Comparison of ENCODE assay signal across 13 mouse cellular contexts in the genomic region with DNA sequence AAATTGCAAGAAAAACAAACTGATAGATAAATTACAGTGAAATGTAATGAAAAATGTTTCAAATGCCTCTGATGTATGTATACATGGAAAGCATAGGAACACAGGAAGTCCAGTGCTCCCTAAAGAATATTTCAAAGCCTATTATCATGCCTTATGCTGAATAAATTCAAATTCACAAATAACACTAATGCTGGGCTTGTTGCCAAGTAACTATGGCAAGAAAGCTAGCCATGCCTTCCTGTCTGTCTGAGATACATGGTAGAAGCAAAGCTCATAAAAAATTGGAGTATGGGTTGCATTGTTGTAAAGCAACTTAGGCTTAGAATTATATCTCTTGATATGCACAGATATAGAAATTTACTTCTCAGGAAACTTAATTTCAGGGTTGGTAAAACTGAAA.
"Had no signal": no experiment of that assay in that cellular context is flagged by ENCODE, and none has a peak within 500 bp of the region (broad histone marks: within the 10 kb centered on the region; RNA-seq: fewer than 3 reads in every experiment).

No protein-coding gene starts in this region.

- H3K36me3 ChIP-seq: limb, embryonic 10.5 days; liver, embryonic 12.5 days; lung, embryonic 15.5 days; midbrain, embryonic 15.5 days; neural tube, embryonic 13.5 days had no signal

- H3K27me3 ChIP-seq: liver, embryonic 12.5 days; lung, embryonic 15.5 days; midbrain, embryonic 15.5 days; neural tube, embryonic 13.5 days had no signal

- H3K4me1 ChIP-seq: limb, embryonic 10.5 days; liver, embryonic 12.5 days; lung, embryonic 15.5 days; midbrain, embryonic 15.5 days had no signal

- DNase-seq: kidney, postnatal 14 days; lung, postnatal 14 days; retina, postnatal 1 day; right cerebral cortex, postnatal 4 days; spleen, adult 18-20 months; thymus, adult 18-20 months; thymus, postnatal 14 days had no signal

- H3K4me2 ChIP-seq: liver, embryonic 12.5 days; lung, embryonic 15.5 days; midbrain, embryonic 15.5 days; neural tube, embryonic 13.5 days had no signal

- H3K9me3 ChIP-seq: limb, embryonic 10.5 days; liver, embryonic 12.5 days; lung, embryonic 15.5 days; midbrain, embryonic 15.5 days; neural tube, embryonic 13.5 days had no signal

- ATAC-seq: liver, embryonic 12.5 days; midbrain, embryonic 15.5 days had no signal

- H3K4me3 ChIP-seq: left cerebral cortex, adult 2 months; limb, embryonic 10.5 days; liver, embryonic 12.5 days; lung, embryonic 15.5 days; midbrain, embryonic 15.5 days; neural tube, embryonic 13.5 days had no signal

- H3K27ac ChIP-seq: left cerebral cortex, adult 2 months; limb, embryonic 10.5 days; liver, embryonic 12.5 days; lung, embryonic 15.5 days; midbrain, embryonic 15.5 days; neural tube, embryonic 13.5 days had no signal

- H3K9ac ChIP-seq: liver, embryonic 12.5 days; lung, embryonic 15.5 days; midbrain, embryonic 15.5 days; neural tube, embryonic 13.5 days had no signal
